Mouse (Mus musculus) heart, postnatal 36 days (tissue): ENCODE data around the gene Gas7. TPM values are rescaled to one million over a fixed set of nuclear protein-coding genes. Genes with fewer than 3 reads are reported as not detected.

Experiments
- DNase-seq, 2 experiments: peaks; one replicate each; pipeline ENCODE4 v3.0.0; 2021 to 2022
- intact Hi-C: fragments of 180-260 bp; cut with DNase I; formaldehyde crosslinking; loops from one replicate; pipeline ENCODE4 v1.15.1; 2025
- total RNA-seq, 2 experiments: library from RNA; stranded (reverse); gene quantifications; 2 replicates each; pipeline ENCODE4 v1.2.3; 2021

The Gas7 gene
- total RNA-seq, 2 experiments from 2014 or later: 10.2 to 10.3 TPM

- intact Hi-C loops: no loop called here
- peak; percentile 60 to 61 for DNase-seq
Measured at GRCm38 (mm10) chr11:67482217-67482760, 27.1 kb downstream of the Gas7 start.

- intact Hi-C loops: no loop called here
- DNase-seq: no peak
Measured at GRCm38 (mm10) chr11:67488156-67488555, 32.9 kb downstream of the Gas7 start.

GRCm38 (mm10) chr11:67489647-67490175, 34.5 kb downstream of the Gas7 start:
- intact Hi-C loops: no loop called here

GRCm38 (mm10) chr11:67496796-67497195, 41.6 kb downstream of the Gas7 start:
- DNase-seq: no peak
- intact Hi-C loops: no loop called here

More at GRCm38 (mm10) chr11:67489647-67490175, 34.5 kb downstream of the Gas7 start:
- no peak for DNase-seq

GRCm38 (mm10) chr11:67500115-67500514, 44.9 kb downstream of the Gas7 start:
- intact Hi-C loops: no loop called here
- no peak for DNase-seq

GRCm38 (mm10) chr11:67501468-67502244, 46.4 kb downstream of the Gas7 start:
- intact Hi-C loops: no loop called here

GRCm38 (mm10) chr11:67509219-67509876, 54.1 kb downstream of the Gas7 start:
- DNase-seq: no peak
- intact Hi-C loops: no loop called here

More at GRCm38 (mm10) chr11:67501468-67502244, 46.4 kb downstream of the Gas7 start:
- no peak for DNase-seq

GRCm38 (mm10) chr11:67510831-67511230, 55.6 kb downstream of the Gas7 start:
- intact Hi-C loops: no loop called here
- no peak for DNase-seq

GRCm38 (mm10) chr11:67513001-67513400, 57.8 kb downstream of the Gas7 start:
- intact Hi-C loops: no loop called here
- no peak for DNase-seq

GRCm38 (mm10) chr11:67514401-67514800, 59.2 kb downstream of the Gas7 start:
- no peak for DNase-seq
- intact Hi-C loops: loop anchor here (1.0 kb wide), 1 partner anchor 133 kb away; no protein-coding TSS in a partner anchor

- intact Hi-C loops: no loop called here
- no peak for DNase-seq
Measured at GRCm38 (mm10) chr11:67515020-67515911, 60.0 kb downstream of the Gas7 start.

- intact Hi-C loops: no loop called here
- no peak for DNase-seq
Measured at GRCm38 (mm10) chr11:67515912-67516305, 60.7 kb downstream of the Gas7 start.

- intact Hi-C loops: no loop called here
- DNase-seq: no peak
Measured at GRCm38 (mm10) chr11:67517748-67518147, 62.5 kb downstream of the Gas7 start.

GRCm38 (mm10) chr11:67518985-67519384, 63.7 kb downstream of the Gas7 start:
- DNase-seq: no peak
- intact Hi-C loops: no loop called here

- intact Hi-C loops: no loop called here
- no peak for DNase-seq
Measured at GRCm38 (mm10) chr11:67522671-67523070, 67.4 kb downstream of the Gas7 start.

- peak; percentile 36 to 53 for DNase-seq
- intact Hi-C loops: no loop called here
Measured at GRCm38 (mm10) chr11:67523806-67524205, 68.6 kb downstream of the Gas7 start.

- intact Hi-C loops: no loop called here
- no peak for DNase-seq
Measured at GRCm38 (mm10) chr11:67524731-67525130, 69.5 kb downstream of the Gas7 start.

GRCm38 (mm10) chr11:67525841-67526240, 70.6 kb downstream of the Gas7 start:
- DNase-seq: no peak
- intact Hi-C loops: no loop called here

GRCm38 (mm10) chr11:67526621-67527545, 71.6 kb downstream of the Gas7 start:
- DNase-seq: peak; percentile 52
- intact Hi-C loops: no loop called here
